Mouse (Mus musculus) T-helper 17 cell (primary cell): ENCODE measurements around the gene Rassf6.

Experiments used
- in situ Hi-C, 2 experiments: fragments of 300-600 bp; cut with MboI, MseI; formaldehyde crosslinking; loops; 1 replicate in 1 of 2; 2 replicates in 1 of 2; pipeline ENCODE4 v1.15.1; 2025; ENCODE audit warnings: high pct_unique_total_duplicates in 2 of 2

Rassf6 gene

GRCm38 (mm10) chr5:90577751-90578150 is 62.7 kb downstream of the Rassf6 start:
- in situ Hi-C loops = loop anchor here in 1 of 2 experiments (10.0 kb wide), 1 partner anchor 1193 kb away; no protein-coding TSS in a partner anchor

GRCm38 (mm10) chr5:90571216-90571615 is 69.2 kb downstream of the Rassf6 start:
- in situ Hi-C loops = loop anchor here in 1 of 2 experiments (10.0 kb wide), 1 partner anchor 1186 kb away; no protein-coding TSS in a partner anchor

- in situ Hi-C loops = loop anchor here in 1 of 2 experiments (10.0 kb wide), 1 partner anchor 804 kb away; no protein-coding TSS in a partner anchor
These were observed 72.1 kb downstream of the Rassf6 start for GRCm38 (mm10) chr5:90568338-90568737.

DNA sequence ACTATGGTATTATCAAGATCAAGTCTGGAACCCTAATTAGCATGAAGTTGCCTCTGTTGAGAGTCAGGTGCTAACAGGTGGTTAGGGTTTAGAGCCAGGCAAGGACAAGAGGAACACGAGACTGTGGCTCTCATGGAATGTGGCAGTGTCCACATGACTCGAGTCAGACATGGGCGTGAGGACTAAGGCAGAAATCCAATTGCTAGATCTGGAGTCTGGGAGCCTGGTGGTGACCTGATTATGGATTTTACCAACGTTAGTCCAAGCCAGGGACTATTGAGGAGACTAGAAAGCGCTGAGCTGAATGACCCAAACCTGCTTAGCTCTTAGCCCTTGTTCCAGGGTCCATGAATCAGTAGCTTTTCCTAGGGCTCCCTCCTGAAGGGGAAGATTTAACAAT is 72.7 kb downstream of the Rassf6 start:
- in situ Hi-C loops = loop anchor here in 1 of 2 experiments (10.0 kb wide), 1 partner anchor 803 kb away; no protein-coding TSS in a partner anchor

- in situ Hi-C loops = loop anchor here in 1 of 2 experiments (10.0 kb wide), 1 partner anchor 800 kb away; no protein-coding TSS in a partner anchor
These were observed 75.3 kb downstream of the Rassf6 start for GRCm38 (mm10) chr5:90565205-90565604.

GRCm38 (mm10) chr5:90564161-90564560 is 76.3 kb downstream of the Rassf6 start:
- in situ Hi-C loops = loop anchor here in 1 of 2 experiments (10.0 kb wide), 1 partner anchor 799 kb away; no protein-coding TSS in a partner anchor

DNA sequence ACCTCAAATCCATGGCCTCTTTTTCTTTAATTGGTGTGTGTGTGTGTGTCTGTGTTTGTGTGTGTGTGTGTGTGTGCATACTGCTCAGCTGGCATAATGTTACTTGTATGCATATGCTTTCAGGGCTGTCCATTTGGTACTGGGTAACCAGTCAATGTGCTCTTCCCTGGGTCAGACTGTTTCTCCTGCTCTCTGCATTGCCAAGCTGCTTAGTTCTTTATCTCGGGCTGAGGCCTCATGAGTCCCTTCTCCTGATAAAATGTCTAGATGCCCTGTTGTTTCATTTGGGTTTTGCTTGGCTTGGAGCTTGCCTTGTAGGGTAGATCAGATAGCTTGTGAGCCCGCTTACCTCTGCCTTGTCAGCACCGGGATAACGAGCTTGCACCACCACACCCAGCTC is 77.6 kb downstream of the Rassf6 start:
- in situ Hi-C loops = loop anchor here in 1 of 2 experiments (10.0 kb wide), 1 partner anchor 798 kb away; no protein-coding TSS in a partner anchor

DNA sequence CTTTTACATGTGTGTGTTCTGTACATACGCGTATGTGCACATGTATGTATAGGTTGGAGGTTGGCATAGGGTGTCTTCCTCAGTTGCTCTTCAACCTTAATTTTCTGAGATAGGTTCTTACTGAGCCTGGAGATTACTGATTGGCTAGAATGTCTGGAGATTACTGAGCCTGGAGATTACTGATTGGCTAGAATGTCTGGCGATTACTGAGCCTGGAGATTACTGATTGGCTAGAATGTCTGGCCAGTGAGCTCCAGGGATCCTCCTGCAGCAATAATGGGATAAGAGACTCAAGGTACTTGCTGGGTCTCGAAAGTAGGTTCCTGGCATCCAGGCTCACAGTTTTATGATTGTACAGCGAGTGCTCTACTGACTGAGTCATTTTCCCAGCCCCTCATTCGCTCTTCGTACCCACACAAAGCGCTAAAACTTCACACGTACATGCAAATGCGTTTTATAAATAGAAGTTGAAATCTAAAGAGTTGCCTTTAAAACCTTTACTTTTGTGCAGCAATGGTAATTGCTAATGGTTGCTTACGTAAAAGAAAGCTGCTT is 78.7 kb downstream of the Rassf6 start:
- in situ Hi-C loops = loop anchor here in 1 of 2 experiments (10.0 kb wide), 1 partner anchor 797 kb away; no protein-coding TSS in a partner anchor

- in situ Hi-C loops = loop anchor here in 1 of 2 experiments (10.0 kb wide), 1 partner anchor 796 kb away; no protein-coding TSS in a partner anchor
These were observed 79.7 kb downstream of the Rassf6 start, which contains the start of gene 5830473C10Rik for GRCm38 (mm10) chr5:90560743-90561142. 5830473C10Rik (plus strand) TSS chr5:90561107.

DNA sequence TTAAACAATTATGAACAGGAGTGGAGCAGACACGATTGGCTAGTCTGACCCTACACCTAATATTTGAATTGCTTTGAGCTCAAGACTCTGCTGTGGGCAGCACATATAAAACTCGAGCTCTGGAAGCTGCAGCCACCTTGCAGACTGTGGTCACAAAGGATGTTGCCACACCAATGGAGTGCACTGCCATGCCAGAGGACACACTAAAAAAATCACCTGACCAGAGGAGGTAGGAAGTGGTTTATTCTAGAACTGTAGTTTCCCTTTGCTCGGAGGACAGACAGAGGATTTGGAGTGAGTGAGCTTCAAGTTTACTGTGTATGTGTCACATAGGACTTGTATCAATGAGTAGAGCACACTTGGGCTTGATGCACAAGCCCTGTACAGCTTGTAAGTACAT is 84.4 kb downstream of the Rassf6 start:
- in situ Hi-C loops = no loop called here
